Mouse (Mus musculus): ENCODE results near the gene Mink1.

GRCm38 (mm10) chr11:70564276-70564873 lies 1.7 kb downstream of the Mink1 start:
- TF ChIP-seq POLR2A (IDR thresholded peaks at IDR 0.05; ENCODE audit: control insufficient read depth, extremely low read depth, insufficient read depth, low read length, poor library complexity) (no peak), CTCF (IDR thresholded peaks at IDR 0.05; ENCODE audit: borderline replicate concordance, control insufficient read depth, extremely low read depth, insufficient read depth, low read length, poor library complexity) (no peak)

Measured in thymus, adult 2 months (tissue).